Mouse (Mus musculus): ENCODE data around the gene Ttn.
"Not testable (repeated sequence)": the region's sequence is repeated elsewhere in the genome, so short reads cannot be mapped to it uniquely, and the experiment has no call there.

Gene Ttn

GRCm38 (mm10) chr2:76982391-76983145 lies at the start of gene Ttn:
Gene Ttn, minus strand, starts transcription at chr2:76982547.
- no peak for DNase-seq

- no peak for DNase-seq
These were observed 38.3 kb upstream of the Ttn start for GRCm38 (mm10) chr2:77020649-77021048.

- no peak for DNase-seq
These were observed 35.4 kb upstream of the Ttn start for GRCm38 (mm10) chr2:77017735-77018134.

DNA sequence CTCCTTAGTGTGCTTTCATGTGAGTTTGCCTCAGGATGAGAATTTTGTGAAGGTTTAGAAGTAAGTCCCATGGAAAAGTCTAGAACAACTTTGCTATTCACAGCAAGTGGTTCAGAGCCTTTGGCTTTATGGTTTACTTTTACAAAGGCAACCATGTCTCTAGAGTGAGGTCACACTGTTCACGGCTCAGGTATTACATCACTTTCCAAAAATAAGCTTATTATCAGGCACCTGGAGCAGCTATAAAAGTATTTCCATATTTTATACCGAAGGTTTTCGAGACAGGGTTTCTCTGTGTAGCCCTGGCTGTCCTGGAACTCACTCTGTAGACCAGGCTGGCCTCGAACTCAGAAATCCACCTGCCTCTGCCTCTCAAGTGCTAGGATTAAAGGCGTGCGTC lies 31.1 kb upstream of the Ttn start:
- DNase-seq: not testable (repeated sequence)

- no peak for DNase-seq
These were observed 29.6 kb upstream of the Ttn start for GRCm38 (mm10) chr2:77011981-77012380.

- DNase-seq: no peak
These were observed 24.7 kb upstream of the Ttn start for GRCm38 (mm10) chr2:77007015-77007414.

GRCm38 (mm10) chr2:77003148-77003547 lies 20.8 kb upstream of the Ttn start:
- no peak for DNase-seq

- no peak for DNase-seq
These were observed 16.0 kb upstream of the Ttn start for GRCm38 (mm10) chr2:76998351-76998750.

- no peak for DNase-seq
These were observed 10.3 kb upstream of the Ttn start for GRCm38 (mm10) chr2:76992493-76993201.

DNA sequence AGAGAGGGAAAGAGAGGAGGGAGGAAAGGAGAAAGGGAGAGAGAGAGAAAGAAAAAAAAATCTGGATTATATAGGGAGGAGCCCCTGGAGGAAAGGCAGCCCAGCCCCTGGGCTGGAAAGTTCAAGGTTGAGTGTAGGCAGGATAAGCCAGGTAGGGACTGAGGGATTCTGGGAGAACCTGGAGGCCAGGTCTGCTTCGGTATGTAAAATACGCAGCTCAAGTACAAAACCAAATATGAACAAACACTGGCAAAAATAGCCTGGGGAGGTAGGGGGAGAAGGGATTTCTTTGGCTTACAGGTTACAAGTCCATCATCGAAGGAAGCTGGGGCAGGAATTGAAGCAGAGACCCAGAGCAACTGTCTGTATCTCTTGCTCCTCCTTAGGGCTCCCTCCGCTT lies 5.0 kb upstream of the Ttn start:
- DNase-seq: no peak

DNA sequence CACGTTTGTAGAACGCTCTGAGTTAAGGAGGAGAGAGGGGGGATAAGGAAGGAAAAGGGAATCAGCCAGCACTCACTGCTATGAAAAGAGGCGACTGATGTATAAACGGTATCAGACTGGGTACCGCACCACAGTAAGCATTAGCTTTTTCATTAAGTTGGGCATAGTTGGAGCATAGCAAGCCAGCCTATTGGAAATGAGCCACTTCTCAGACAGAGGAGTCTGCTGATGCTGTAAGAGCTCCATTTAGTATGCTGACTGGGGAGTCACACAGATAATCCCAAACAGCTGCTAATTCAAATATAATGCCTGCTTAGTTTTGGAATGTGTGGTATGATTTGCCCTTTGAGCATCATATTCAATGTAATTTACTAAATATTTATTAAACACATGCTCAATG lies 2.0 kb upstream of the Ttn start:
- DNase-seq: no peak

DNA sequence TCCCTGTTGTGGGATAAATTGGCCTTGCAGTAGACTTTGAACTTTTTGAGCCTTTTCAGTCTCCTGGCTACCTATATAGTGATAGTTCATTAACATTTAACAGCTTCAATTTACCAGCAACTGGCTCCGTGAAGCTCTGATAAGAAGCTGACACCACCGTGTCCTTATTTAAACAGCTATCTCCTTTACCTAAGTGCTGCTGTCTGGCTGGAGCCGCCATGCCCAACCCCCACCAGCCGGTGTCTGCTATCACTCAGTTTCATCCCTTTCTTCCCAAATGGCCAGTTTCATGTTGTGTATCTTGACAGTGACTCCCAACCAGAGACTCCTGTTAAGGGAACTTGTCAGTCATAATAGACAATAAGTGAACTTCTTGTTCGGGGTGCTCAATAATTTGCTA lies 1.3 kb upstream of the Ttn start:
- no peak for DNase-seq

DNA sequence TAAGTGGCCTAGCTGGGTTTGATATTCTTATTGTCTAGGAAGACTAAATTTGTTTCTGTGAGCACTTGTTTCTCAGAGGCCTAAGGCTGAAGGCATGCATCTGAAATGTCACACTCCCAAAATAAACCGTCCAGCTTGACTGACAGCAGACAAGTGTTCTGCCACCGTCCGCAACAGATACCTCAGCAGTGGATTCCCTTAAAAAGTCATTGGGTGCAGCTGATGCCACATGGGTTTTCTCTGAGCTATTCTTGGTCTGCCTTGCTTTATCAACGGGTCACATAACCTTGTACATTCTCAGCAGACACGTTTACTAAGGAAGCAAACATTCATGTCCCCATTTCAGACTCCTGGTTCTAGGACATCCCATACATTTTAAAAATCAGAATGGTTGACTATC lies 630 bp downstream of the Ttn start:
- DNase-seq: no peak

DNA sequence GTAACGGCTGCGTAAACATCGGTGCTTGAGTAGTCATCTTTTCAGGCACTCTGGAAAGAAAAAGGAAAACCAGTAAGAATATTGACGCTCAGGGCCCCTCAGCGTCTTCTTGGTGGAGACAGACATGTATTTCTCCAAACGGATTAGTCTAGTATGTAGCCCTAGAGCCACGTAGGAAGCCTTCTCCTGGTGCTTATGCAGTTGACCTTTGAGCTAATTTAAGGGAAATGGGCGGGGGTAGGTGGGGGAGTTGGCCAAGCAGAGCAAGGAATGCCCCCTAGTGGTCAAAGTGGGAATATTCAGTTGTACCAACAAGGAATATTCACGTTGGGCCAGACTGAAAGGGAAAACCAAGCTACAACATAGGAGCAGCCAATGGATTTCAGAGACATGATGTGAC lies 2.2 kb downstream of the Ttn start:
- no peak for DNase-seq

DNA sequence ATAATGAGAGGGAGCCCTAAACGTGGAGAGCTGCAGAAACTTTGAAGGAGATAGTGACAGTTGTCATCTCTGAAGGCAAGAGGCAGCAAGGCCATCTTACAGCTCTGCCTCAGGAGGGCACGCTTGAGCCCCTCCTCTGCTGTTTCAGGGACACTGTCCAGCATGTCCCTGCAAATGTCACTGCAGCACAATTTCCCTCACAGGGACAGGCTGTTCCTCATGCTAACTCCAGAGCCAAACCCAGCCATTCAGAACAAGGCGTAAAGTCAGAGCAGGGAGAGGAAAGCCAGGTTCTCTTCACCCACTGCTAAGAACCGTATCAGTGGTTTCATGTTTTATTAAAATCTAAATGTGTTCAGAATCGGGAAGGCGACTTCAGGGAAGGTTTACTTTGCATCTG lies 4.7 kb downstream of the Ttn start:
- DNase-seq: no peak

DNA sequence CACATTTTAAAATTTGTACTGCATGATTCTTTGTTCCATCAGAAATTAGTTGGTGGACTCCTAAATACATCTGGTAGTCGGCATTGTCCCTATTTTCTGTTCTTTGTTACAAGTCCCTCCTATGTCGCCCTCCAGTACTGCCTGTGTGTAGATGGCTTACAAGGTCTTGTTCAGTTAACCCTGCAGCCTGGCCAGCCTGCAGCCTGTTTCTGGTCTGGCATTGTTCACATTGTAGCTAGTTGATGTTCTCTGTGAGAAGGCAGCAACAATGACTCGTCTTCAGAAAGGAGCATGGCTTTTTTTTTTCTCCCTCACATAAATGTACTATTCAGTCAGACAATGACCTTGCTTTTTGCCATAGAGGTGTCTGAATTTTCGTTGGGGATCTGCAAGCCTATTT lies 10.3 kb downstream of the Ttn start:
- DNase-seq: no peak

DNA sequence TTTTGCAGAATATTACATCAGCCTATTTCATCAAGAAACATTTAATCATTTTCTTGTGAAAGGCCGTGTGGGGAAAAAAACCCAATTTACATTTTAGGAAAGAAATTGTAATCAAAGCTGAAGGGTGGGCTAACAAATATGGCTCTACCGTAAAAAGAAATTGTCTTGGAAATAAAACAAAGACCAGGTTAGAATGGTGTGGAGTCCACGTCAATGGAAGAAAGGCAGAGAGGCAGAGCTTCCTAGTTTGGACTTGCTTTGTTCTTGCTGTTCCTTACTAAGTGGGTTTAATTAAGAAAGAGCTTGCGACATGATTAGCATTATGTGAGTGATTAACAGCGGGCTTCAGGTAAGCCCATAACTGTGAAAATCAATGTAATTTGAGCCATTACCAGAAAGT lies 11.3 kb downstream of the Ttn start:
- DNase-seq: no peak

GRCm38 (mm10) chr2:76970669-76971068 lies 11.7 kb downstream of the Ttn start:
- DNase-seq: no peak

DNA sequence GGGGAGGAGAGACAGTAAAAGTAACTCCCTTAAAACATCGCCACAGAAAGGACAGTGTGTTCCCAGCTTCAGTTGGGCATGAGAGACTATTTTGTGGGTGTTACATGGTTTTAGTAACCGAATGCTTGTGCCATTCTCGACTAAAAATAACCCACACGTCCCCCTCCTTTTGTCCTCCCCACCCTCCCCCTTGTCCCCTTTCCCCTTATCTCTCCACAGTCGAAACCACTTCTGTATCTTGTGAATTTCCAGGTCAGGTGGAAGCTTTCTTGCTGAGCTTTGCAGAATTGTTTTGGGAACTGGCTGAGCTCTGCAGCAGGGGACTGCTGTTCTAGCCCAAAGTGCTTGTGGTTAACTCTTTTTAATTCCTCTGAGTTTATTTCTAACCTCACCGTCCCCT lies 12.1 kb downstream of the Ttn start:
- no peak for DNase-seq

- DNase-seq: no peak
These were observed 12.7 kb downstream of the Ttn start for GRCm38 (mm10) chr2:76969637-76970036.

DNA sequence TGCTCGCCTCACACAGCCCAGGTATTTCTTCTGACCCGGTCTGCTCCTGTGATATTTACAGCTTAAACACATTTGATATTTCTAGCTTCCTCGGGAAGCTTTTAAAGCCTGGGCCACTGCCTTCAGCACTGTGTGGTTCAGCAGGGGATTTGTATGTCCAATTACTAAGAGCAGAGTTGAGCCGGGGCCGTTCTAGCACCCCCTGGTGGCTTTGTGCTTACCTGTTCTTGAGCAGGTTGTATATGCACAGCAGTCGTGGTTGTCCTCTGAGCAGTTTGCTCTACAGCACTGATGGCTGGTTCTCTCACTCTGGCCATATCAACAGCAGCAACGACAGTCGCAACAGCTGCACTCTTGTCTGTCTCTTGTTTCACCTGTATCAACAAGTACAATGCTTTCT lies 13.4 kb downstream of the Ttn start:
- peak in 1 of 2 experiments; percentile 10 for DNase-seq

GRCm38 (mm10) chr2:76966582-76966981 lies 15.8 kb downstream of the Ttn start:
- no peak for DNase-seq

DNA sequence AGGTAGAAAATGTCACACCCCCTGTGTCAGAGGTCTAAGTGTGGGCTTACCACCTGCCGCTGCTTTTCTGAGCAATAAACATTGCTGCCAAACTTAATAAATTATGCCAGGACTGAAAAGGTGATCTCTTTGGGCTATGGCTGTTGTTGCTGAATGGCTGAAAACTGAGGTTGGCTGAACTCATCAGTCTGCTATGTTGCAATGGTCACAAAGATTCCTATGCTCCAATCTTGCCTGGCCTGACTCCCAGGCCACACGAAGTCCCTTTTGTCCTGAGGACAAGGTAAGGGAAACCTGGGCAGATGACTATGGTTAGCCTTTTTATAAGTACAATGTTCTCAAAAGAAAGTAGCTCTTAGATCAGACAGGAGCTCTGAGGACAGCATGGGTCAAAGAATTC lies 16.3 kb downstream of the Ttn start:
- no peak for DNase-seq

- no peak for DNase-seq
These were observed 16.8 kb downstream of the Ttn start for GRCm38 (mm10) chr2:76965542-76965941.

GRCm38 (mm10) chr2:76962045-76962432 lies 20.3 kb downstream of the Ttn start:
- DNase-seq: no peak
